Mouse (Mus musculus) left cerebral cortex, adult 2 months (tissue): Measurements from ENCODE around the gene Lrrc4b. TPM values are rescaled to one million over a fixed set of nuclear protein-coding genes. Genes with fewer than 3 reads are reported as not detected.

Experiments used
- DNase-seq, 2 experiments: peaks; one replicate each; pipeline ENCODE4 v3.0.0; 2021 to 2022; ENCODE audit warnings: low spot score in 2 of 2, mixed read lengths in 1 of 2; ENCODE audit errors: extremely low spot score in 1 of 2
- H3K27ac ChIP-seq: fragments of 200-600 bp; 2 replicates; pipeline ENCODE4 v1.8.1; 2022
- H3K4me3 ChIP-seq: fragments of 200-600 bp; 2 replicates; pipeline ENCODE4 v1.8.1; 2022
- CTCF ChIP-seq: fragments of 200-600 bp; IDR thresholded peaks from 2 replicates; pipeline ENCODE4 v1.8.1; 2022; ENCODE audit warnings: antibody characterized with exemption, mild to moderate bottlenecking, moderate library complexity
- intact Hi-C: fragments of 180-260 bp; cut with DNase I; formaldehyde crosslinking; loops from one replicate; pipeline ENCODE4 v1.15.1; 2025
- total RNA-seq, 2 experiments: library from RNA; stranded (reverse); gene quantifications; 2 replicates each; pipeline ENCODE4 v1.2.3; 2021

Gene Lrrc4b
- total RNA-seq, 2 experiments from 2014 or later, result 278 to 294 TPM

- no peak overlapping the region for H3K4me3 ChIP-seq
- peak; percentile 9 to 15 for DNase-seq
- intact Hi-C loops, result no loop called here
- H3K27ac ChIP-seq, result no peak overlapping the region
- TF ChIP-seq CTCF, result no peak
Measured at GRCm38 (mm10) chr7:44460067-44460466, 31.2 kb downstream of the Lrrc4b start.

DNA sequence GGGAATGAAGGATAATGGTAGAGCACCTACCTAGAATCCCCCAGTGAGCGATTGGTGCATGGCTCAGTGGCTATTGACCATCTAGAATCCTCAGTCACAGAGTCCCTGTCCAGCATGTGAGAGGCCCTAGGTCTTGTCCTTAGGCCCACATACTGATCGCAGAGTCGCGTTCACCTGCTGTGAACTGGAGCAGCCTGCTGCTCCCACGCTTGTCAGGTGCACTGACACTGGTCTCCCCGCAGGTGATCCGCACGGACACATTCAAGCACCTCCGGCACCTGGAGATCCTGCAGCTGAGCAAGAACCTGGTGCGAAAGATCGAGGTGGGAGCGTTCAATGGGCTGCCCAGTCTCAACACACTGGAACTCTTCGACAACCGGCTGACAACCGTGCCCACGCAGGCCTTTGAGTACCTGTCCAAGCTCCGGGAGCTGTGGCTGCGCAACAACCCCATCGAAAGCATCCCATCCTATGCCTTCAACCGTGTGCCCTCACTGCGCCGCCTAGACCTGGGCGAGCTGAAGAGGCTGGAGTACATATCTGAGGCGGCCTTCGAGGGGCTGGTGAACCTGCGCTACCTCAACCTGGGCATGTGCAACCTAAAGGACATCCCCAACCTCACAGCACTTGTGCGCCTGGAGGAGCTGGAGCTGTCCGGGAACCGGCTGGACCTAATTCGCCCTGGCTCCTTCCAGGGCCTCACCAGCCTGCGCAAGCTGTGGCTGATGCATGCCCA, 32.1 kb downstream of the Lrrc4b start:
- H3K4me3 ChIP-seq, result no peak overlapping the region
- TF ChIP-seq CTCF, result no peak
- no peak overlapping the region for H3K27ac ChIP-seq
- intact Hi-C loops, result no loop called here
- DNase-seq, result peak; percentile 8 to 15

- H3K27ac ChIP-seq, result peak overlapping the region; percentile 76
- H3K4me3 ChIP-seq, result no peak overlapping the region
- DNase-seq, result peak; percentile 22 to 32
- no peak for TF ChIP-seq CTCF
- intact Hi-C loops, result loop anchor here (2.0 kb wide), 1 partner anchor 19 kb away; no protein-coding TSS in a partner anchor
Measured at GRCm38 (mm10) chr7:44461503-44462217, 32.8 kb downstream of the Lrrc4b start.

DNA sequence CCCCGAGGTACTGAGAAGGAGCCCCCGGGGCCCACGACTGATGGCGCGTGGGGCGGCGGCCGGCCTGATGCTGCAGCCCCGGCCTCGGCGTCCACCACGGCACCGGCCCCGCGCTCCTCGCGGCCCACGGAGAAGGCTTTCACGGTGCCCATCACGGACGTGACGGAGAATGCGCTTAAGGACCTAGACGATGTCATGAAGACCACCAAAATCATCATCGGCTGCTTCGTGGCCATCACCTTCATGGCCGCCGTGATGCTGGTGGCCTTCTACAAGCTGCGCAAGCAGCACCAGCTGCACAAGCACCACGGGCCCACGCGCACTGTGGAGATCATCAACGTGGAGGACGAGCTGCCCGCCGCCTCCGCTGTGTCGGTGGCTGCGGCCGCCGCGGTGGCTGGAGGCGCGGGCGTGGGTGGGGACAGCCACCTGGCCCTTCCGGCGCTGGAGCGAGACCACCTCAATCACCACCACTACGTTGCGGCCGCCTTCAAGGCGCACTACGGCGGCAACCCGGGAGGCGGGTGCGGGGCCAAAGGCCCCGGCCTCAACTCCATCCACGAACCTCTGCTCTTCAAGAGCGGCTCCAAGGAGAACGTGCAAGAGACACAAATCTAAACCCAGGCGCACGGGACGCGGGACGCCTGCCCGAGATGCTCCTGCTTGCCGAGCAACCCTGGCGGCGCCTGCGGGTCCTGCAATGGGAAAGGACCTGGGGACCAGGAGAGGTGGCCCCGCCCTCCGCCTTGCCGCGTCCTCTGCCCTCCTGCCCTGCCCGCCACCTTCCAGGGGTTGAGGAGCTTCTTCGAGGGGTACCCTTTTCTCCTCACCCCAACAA, 33.6 kb downstream of the Lrrc4b start:
- intact Hi-C loops, result loop anchor here (2.0 kb wide), 1 partner anchor 20 kb away; no protein-coding TSS in a partner anchor
- peak overlapping the region; percentile 76 for H3K27ac ChIP-seq

GRCm38 (mm10) chr7:44463056-44463425, 34.2 kb downstream of the Lrrc4b start:
- peak in 1 of 2 experiments; percentile 14 for DNase-seq
- intact Hi-C loops, result loop anchor here (2.0 kb wide), 1 partner anchor 20 kb away; no protein-coding TSS in a partner anchor
- TF ChIP-seq CTCF, result no peak
- Histone ChIP-seq H3K4me3 (no peak overlapping the region), H3K27ac (peak overlapping the region; percentile 76; the same call in 1 of the 2 replicates)

More for the DNA sequence above, 33.6 kb downstream of the Lrrc4b start:
- H3K4me3 ChIP-seq, result no peak overlapping the region
- DNase-seq, result peak; percentile 56 to 59
- TF ChIP-seq CTCF, result peak; percentile 37

- DNase-seq, result peak; percentile 14 to 26
- TF ChIP-seq CTCF, result no peak
- peak overlapping the region; percentile 91 for H3K27ac ChIP-seq
- H3K4me3 ChIP-seq, result no peak overlapping the region
- intact Hi-C loops, result loop anchor here (2.0 kb wide), 1 partner anchor 21 kb away; no protein-coding TSS in a partner anchor
Measured at GRCm38 (mm10) chr7:44463556-44464225, 34.9 kb downstream of the Lrrc4b start.

GRCm38 (mm10) chr7:44464511-44464910, 35.7 kb downstream of the Lrrc4b start:
- peak overlapping the region; percentile 91 for H3K27ac ChIP-seq
- TF ChIP-seq CTCF, result no peak

DNA sequence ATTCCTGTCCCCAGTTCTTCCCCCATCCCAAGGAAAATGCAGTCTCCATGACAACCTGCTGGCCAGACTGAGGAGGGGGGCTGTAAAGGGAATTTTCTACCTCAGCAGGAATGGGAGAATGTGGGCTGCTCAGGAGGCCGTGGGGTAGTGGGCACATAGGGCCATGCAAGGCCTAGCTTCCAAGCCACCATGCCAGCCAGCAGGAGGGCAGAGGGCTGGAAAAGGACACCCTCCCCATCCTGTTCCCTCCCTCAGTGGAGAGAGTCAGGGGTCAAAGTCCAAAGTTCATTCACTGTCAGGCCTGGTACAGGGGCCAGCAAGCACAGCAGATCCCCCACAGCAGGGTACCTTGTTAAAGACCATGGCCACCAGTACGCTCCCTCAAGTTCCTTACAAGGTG, 36.3 kb downstream of the Lrrc4b start, which contains the start of gene Aspdh:
Gene Aspdh (plus strand): TSS at position 281 of the 400 bp plus-strand sequence.
- Histone ChIP-seq H3K4me3 (no peak within 1 kb of the TSS), H3K27ac (peak within 1 kb of the TSS; percentile 91)
- no peak for TF ChIP-seq CTCF
- peak in 1 of 2 experiments; percentile 19 for DNase-seq
- intact Hi-C loops, result no loop called here

More at GRCm38 (mm10) chr7:44464511-44464910, 35.7 kb downstream of the Lrrc4b start:
- no peak overlapping the region for H3K4me3 ChIP-seq
- intact Hi-C loops, result no loop called here
- peak; percentile 81 to 82 for DNase-seq

DNA sequence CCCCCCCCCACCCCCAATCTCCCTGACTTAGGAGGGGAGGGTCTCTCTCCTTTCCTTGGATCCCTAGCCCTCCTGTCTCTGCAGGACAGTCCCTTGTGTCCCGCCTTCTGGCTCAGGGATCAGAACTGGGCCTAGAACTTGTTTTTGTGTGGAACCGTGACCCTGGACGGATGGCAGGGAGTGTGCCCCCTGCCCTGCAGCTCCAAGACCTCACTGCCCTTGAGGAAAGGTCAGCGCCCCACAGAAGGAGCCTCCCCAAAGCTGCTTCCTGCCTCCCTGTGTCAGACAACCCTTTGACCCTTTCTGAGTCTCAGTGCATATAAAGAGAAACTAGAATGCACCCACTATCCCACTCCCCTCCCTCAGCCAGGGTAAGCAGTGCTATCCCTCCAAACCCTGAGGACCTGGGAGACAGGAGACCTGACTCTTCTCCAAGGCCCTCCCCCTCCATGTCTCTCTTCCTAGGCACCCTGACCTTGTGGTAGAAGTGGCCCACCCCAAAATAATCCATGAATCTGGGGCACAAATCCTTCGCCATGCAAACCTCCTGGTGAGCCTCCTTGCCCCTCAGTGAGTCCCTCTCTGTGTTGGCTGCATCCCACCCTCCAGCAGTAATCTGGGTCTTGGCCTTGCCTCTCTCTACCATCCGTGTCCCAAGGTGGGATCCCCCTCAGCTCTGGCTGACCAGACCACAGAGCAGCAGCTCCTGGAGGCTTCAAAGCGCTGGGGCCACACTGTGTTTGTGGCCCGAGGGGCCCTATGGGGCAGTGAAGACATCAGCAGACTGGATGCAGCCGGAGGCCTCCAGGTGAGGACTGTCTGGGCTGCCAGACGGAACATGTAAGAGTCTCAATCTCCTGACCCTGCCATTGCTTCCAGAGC, 37.4 kb downstream of the Lrrc4b start:
- peak overlapping the region; percentile 69 for H3K27ac ChIP-seq
- TF ChIP-seq CTCF, result no peak
- DNase-seq, result peak in 1 of 2 experiments; percentile 15
- H3K4me3 ChIP-seq, result no peak overlapping the region
- intact Hi-C loops, result no loop called here

GRCm38 (mm10) chr7:44466888-44467311, 38.1 kb downstream of the Lrrc4b start:
- peak in 1 of 2 experiments; percentile 33 for DNase-seq
- Histone ChIP-seq H3K27ac (peak overlapping the region; percentile 69), H3K4me3 (no peak overlapping the region; the same call in 1 of the 2 replicates)
- intact Hi-C loops, result no loop called here
- TF ChIP-seq CTCF, result no peak; the same call in 1 of the 2 replicates
